Mouse (Mus musculus) neural tube, embryonic 15.5 days (tissue): Measurements from ENCODE around the gene Eif2b2. TPM values are rescaled to one million over a fixed set of nuclear protein-coding genes. Genes with fewer than 3 reads are reported as not detected.
A peak's percentile ranks its signal among the peaks of the same experiment; 100 is the strongest.

Experiments used
- ATAC-seq: fragments of 200-750 bp; cut with Nextera tagmentation; 2 replicates; pipeline ENCODE4 v1.8.0; 2017; ENCODE audit warnings: mild to moderate bottlenecking, moderate TSS enrichment, moderate library complexity; ENCODE audit not compliant: low FRiP score
- H3K27ac ChIP-seq: fragments of 300-500 bp; sonication (generic); replicated peaks from 2 replicates; pipeline ENCODE4 v1.5.1; 2015; ENCODE audit warnings: mild to moderate bottlenecking, inconsistent platforms
- H3K27me3 ChIP-seq: fragments of 300-500 bp; sonication (generic); replicated peaks from 2 replicates; pipeline ENCODE4 v1.6.1; 2015; ENCODE audit warnings: inconsistent platforms
- H3K36me3 ChIP-seq: fragments of 300-500 bp; sonication (generic); 2 replicates; pipeline ENCODE4 v1.6.1; 2015; ENCODE audit warnings: inconsistent platforms
- H3K4me1 ChIP-seq: fragments of 300-500 bp; sonication (generic); 2 replicates; pipeline ENCODE4 v1.6.1; 2015; ENCODE audit warnings: inconsistent platforms
- H3K4me2 ChIP-seq: fragments of 300-500 bp; sonication (generic); 2 replicates; pipeline ENCODE4 v1.6.1; 2015; ENCODE audit warnings: inconsistent platforms, mild to moderate bottlenecking, moderate library complexity
- H3K4me3 ChIP-seq: fragments of 300-500 bp; sonication (generic); replicated peaks from 2 replicates; pipeline ENCODE4 v1.5.1; 2015; ENCODE audit warnings: mild to moderate bottlenecking, inconsistent platforms
- H3K9ac ChIP-seq: fragments of 300-500 bp; sonication (generic); replicated peaks from 2 replicates; pipeline ENCODE4 v1.6.1; 2015; ENCODE audit warnings: mild to moderate bottlenecking, inconsistent platforms
- H3K9me3 ChIP-seq: fragments of 300-500 bp; sonication (generic); replicated peaks from 2 replicates; pipeline ENCODE4 v1.6.1; 2016; ENCODE audit warnings: inconsistent platforms
- WGBS: fragments of 180-500 bp; shearing (Covaris S2); methylation state at CpG from one replicate; pipeline ENCODE4 v1.1.7; 2015; ENCODE audit warnings: mixed read lengths; 5-methylcytosine and 5-hydroxymethylcytosine counted together
- polyA plus RNA-seq: library from polyadenylated mRNA; unstranded; fragments of >200 nt; fragmentation: Nextera tagmentation; extraction: Ambion mirVana; gene quantifications from 2 replicates; pipeline ENCODE4 v1.2.1, GENCODE M21; 2015

Gene Eif2b2
- polyA plus RNA-seq, 1 experiment from 2014 or later, result 74.5 TPM

GRCm38 (mm10) chr12:85215031-85215430 lies 4.2 kb upstream of the Eif2b2 start:
- Histone ChIP-seq H3K4me3 (no peak overlapping the region), H3K9me3 (no peaks in the 10 kb centered on the region), H3K27ac (no peak overlapping the region), H3K4me1 (peaks cover 9% of the 10 kb centered on the region), H3K36me3 (no peaks in the 10 kb centered on the region), H3K9ac (no peak overlapping the region), H3K4me2 (no peak overlapping the region), H3K27me3 (no peaks in the 10 kb centered on the region)
- 83% methylated on average over 5 of the region's 5 CpGs for WGBS
- ATAC-seq, result no peak

- peaks cover 28% of the 10 kb centered on the region for H3K4me1 ChIP-seq
- H3K4me2 ChIP-seq, result no peak overlapping the region
- no peak overlapping the region for H3K27ac ChIP-seq
- H3K9me3 ChIP-seq, result no peaks in the 10 kb centered on the region
- WGBS, result 87% methylated on average over 2 of the region's 2 CpGs
- H3K4me3 ChIP-seq, result no peak overlapping the region
- H3K9ac ChIP-seq, result no peak overlapping the region
- no peak for ATAC-seq
- H3K27me3 ChIP-seq, result no peaks in the 10 kb centered on the region
- peaks cover 10% of the 10 kb centered on the region for H3K36me3 ChIP-seq
Measured at GRCm38 (mm10) chr12:85217733-85218310, 1.5 kb upstream of the Eif2b2 start.

- Histone ChIP-seq H3K27ac (peak overlapping the region; percentile 72), H3K4me3 (peak overlapping the region; percentile 75), H3K36me3 (peaks cover 29% of the 10 kb centered on the region), H3K9me3 (no peaks in the 10 kb centered on the region), H3K27me3 (no peaks in the 10 kb centered on the region), H3K4me1 (peaks cover 28% of the 10 kb centered on the region), H3K4me2 (peak overlapping the region; percentile 96), H3K9ac (peak overlapping the region; percentile 49)
- WGBS, result 3% methylated on average over 12 of the region's 12 CpGs
- peak; percentile 12; the same call in 1 of the 2 replicates for ATAC-seq
Measured at GRCm38 (mm10) chr12:85219905-85220290, 617 bp downstream of the Eif2b2 start.

- peaks cover 52% of the 10 kb centered on the region for H3K36me3 ChIP-seq
- no peak overlapping the region for H3K4me3 ChIP-seq
- no peak overlapping the region for H3K27ac ChIP-seq
- no peaks in the 10 kb centered on the region for H3K27me3 ChIP-seq
- no peaks in the 10 kb centered on the region for H3K9me3 ChIP-seq
- no peak overlapping the region for H3K4me2 ChIP-seq
- WGBS, result 86% methylated on average over 7 of the region's 7 CpGs
- H3K4me1 ChIP-seq, result peaks cover 2% of the 10 kb centered on the region; the same call in 1 of the 2 replicates
- H3K9ac ChIP-seq, result no peak overlapping the region
- no peak for ATAC-seq
Measured at GRCm38 (mm10) chr12:85227227-85227626, 7.9 kb downstream of the Eif2b2 start.

DNA sequence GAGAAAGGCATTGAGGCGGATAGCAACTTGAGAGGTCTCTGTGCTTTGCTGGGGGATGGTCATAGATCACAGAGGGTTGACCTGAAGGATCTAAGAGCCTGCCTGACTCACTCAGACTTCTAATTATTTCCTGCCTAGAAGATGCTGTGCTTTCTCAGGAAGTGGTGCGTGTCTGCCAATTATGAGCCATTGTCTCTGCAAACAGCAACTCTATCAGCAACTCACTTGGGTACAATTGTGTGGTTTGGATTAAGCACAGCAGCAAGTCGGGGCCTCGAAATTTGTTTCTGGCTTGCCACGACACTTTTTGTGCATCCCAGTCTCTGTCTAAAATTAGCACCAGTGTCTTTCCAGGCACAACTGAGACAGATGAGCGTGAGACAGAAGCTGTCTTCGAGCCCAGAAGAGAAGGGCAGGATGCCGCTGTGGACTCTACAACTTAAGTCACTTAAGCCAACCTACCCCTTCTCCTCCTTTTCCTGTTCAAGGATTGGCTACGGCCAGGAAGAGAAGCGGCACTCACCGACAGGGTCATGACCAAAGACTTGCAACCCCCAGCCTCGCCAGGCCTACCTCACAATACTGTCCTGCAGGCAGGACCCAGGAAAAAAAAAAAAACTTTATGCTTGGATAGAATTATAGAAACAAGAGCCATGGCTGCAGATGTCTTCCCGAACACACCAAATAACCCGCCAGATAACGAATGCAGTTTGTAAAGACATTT lies 8.8 kb downstream of the Eif2b2 start:
- peaks cover 44% of the 10 kb centered on the region for H3K36me3 ChIP-seq
- no peaks in the 10 kb centered on the region for H3K27me3 ChIP-seq
- no peak overlapping the region for H3K27ac ChIP-seq
- H3K4me3 ChIP-seq, result no peak overlapping the region
- no peak overlapping the region for H3K9ac ChIP-seq
- no peak for ATAC-seq
- no peak overlapping the region for H3K4me2 ChIP-seq
- H3K9me3 ChIP-seq, result no peaks in the 10 kb centered on the region
- 0 out of 2 replicates have a peak, but pooled peaks cover 3% of the 10 kb centered on the region for H3K4me1 ChIP-seq
- 73% methylated on average over 15 of the region's 15 CpGs for WGBS

DNA sequence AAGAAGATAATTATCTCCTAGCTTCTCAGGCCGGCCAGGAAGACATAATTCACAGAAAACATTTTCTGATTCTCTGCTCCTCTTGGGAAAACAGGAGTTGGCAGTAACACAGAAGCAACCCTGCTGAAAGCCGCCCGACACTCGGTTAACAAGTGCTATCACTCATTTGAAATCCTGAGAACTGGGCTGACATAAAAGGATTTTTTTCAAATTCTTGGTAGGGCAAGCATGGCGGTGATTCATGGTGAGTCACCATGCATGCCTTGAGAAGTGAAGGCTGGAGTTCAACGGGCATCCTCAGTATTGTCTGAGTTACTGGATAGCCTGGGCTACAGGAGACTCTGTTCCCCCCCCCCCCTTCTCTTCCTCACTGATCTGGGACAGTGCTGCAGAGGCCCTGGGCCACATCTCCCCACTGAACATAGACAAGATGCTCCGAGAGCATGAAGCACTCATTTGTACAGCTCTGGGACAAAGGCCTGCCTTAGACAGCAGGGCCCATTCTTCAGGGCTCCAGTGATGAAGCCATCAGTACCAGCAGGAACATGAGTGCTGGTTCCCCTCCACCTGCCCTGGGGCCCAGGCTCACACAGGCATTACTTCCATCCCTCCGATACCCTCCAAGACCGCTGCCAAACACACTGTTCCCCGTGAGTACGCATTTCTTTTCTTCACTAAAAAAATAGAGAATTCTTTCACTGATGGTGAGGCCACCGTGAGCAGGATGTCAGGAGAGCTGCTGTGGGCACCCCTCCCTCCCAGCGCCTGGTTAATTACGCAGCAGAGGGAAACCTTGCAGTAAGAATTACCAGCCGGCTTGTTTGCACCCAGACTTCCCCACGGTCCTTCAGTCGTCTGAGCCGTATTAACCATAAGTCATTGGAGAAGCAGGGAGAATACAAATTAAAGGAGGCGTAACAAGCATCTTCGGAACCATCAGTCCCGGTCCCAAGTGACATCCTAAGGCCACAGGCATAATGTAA lies 14.4 kb downstream of the Eif2b2 start:
- Histone ChIP-seq H3K9me3 (no peaks in the 10 kb centered on the region), H3K27ac (peak overlapping the region; percentile 69)

GRCm38 (mm10) chr12:85237553-85237952 lies 18.3 kb downstream of the Eif2b2 start:
- Histone ChIP-seq H3K9me3 (no peaks in the 10 kb centered on the region), H3K27ac (no peak overlapping the region), H3K4me3 (no peak overlapping the region), H3K27me3 (no peaks in the 10 kb centered on the region), H3K4me2 (no peak overlapping the region), H3K36me3 (peaks cover 7% of the 10 kb centered on the region; the same call in 1 of the 2 replicates), H3K9ac (no peak overlapping the region), H3K4me1 (peaks cover 13% of the 10 kb centered on the region)
- ATAC-seq, result no peak
- WGBS, result 32% methylated on average over 5 of the region's 5 CpGs

More for the DNA sequence above, 14.4 kb downstream of the Eif2b2 start:
- no peaks in the 10 kb centered on the region for H3K27me3 ChIP-seq
- ATAC-seq, result peak; percentile 53
- no peak overlapping the region for H3K9ac ChIP-seq
- WGBS, result 42% methylated on average over 21 of the region's 21 CpGs
- peaks cover 4% of the 10 kb centered on the region; the same call in 1 of the 2 replicates for H3K36me3 ChIP-seq
- peak overlapping the region; percentile 3; the same call in 1 of the 2 replicates for H3K4me2 ChIP-seq
- H3K4me3 ChIP-seq, result no peak overlapping the region
- peaks cover 13% of the 10 kb centered on the region for H3K4me1 ChIP-seq

DNA sequence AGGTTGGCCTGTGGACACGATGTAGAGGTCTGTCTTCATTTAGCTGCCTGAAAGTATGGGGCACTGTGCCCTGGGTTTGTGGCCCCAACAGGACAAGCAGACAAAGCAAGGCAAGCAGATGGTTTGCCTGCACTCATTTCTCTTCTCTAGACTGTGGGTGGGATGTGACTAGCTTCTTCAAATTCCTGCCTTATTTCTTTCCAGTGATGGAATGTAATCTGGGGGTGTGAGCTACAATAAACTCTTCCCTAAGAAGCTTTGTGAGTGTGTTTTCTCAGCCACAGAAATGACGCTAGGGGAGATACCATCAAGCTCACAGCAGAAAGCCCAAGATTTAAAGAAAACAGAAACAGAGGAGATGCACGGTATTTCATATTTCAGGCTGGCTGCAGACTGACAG lies 32.8 kb downstream of the Eif2b2 start:
- no peak overlapping the region for H3K27ac ChIP-seq
- H3K4me3 ChIP-seq, result no peak overlapping the region
- ATAC-seq, result no peak
- H3K9ac ChIP-seq, result no peak overlapping the region
- peaks cover 12% of the 10 kb centered on the region for H3K36me3 ChIP-seq
- no peak overlapping the region for H3K4me2 ChIP-seq
- no peaks in the 10 kb centered on the region for H3K9me3 ChIP-seq
- WGBS, result 88% methylated on average over 3 of the region's 3 CpGs
- no peaks in the 10 kb centered on the region for H3K4me1 ChIP-seq
- H3K27me3 ChIP-seq, result no peaks in the 10 kb centered on the region

- Histone ChIP-seq H3K4me2 (no peak overlapping the region), H3K36me3 (peaks cover 10% of the 10 kb centered on the region), H3K4me1 (no peaks in the 10 kb centered on the region), H3K27me3 (no peaks in the 10 kb centered on the region), H3K4me3 (no peak overlapping the region), H3K9me3 (no peaks in the 10 kb centered on the region), H3K27ac (no peak overlapping the region), H3K9ac (no peak overlapping the region)
- no peak for ATAC-seq
- WGBS, result 73% methylated on average over 7 of the region's 7 CpGs
Measured at GRCm38 (mm10) chr12:85256074-85256751, 36.9 kb downstream of the Eif2b2 start.

- no peak overlapping the region for H3K27ac ChIP-seq
- ATAC-seq, result no peak
- WGBS, result 87% methylated on average over 7 of the region's 7 CpGs
Measured at GRCm38 (mm10) chr12:85257008-85257639, 37.8 kb downstream of the Eif2b2 start.

DNA sequence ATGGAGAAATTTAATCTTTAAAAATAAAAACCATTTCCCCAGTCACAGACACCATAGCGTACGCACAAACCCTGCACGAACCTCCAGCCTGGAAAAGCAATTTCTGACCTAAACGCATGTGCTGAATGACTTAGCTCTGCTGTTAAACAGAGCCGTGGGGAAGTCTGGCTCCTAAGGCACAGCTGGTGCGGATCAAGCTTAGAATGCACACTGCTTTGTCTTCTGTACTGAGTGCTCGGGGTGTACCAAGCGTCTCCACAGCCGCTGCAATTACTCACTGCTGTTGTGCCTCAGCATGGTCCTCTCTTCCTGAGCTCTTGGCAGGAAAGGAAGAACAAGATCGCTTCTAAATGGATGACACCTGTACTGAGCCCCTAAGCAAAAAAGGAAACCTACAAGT lies 43.2 kb downstream of the Eif2b2 start:
- ATAC-seq, result no peak
- Histone ChIP-seq H3K4me1 (peaks cover 7% of the 10 kb centered on the region; the same call in 1 of the 2 replicates), H3K4me3 (no peak overlapping the region), H3K27ac (no peak overlapping the region), H3K4me2 (no peak overlapping the region), H3K9me3 (no peaks in the 10 kb centered on the region), H3K27me3 (no peaks in the 10 kb centered on the region), H3K36me3 (peaks cover 14% of the 10 kb centered on the region), H3K9ac (no peak overlapping the region)
- WGBS, result 37% methylated on average over 10 of the region's 10 CpGs

More at GRCm38 (mm10) chr12:85257008-85257639, 37.8 kb downstream of the Eif2b2 start:
- Histone ChIP-seq H3K27me3 (no peaks in the 10 kb centered on the region), H3K9me3 (no peaks in the 10 kb centered on the region), H3K4me1 (no peaks in the 10 kb centered on the region), H3K4me3 (no peak overlapping the region), H3K36me3 (peaks cover 10% of the 10 kb centered on the region), H3K4me2 (no peak overlapping the region), H3K9ac (no peak overlapping the region)
